Mouse (Mus musculus): ENCODE measurements around the gene Eps8l1. TPM values are rescaled to one million over a fixed set of nuclear protein-coding genes. Genes with fewer than 3 reads are reported as not detected.

The Eps8l1 gene
- 1.7 and 4.5 TPM in 2 replicates for polyA plus RNA-seq (2012; rRNA removed)

GRCm38 (mm10) chr7:4460576-4461434, at the start of gene Eps8l1:
Gene Eps8l1, plus strand, starts transcription at chr7:4460674.

GRCm38 (mm10) chr7:4445216-4445791, 15.2 kb upstream of the Eps8l1 start, which contains the start of gene Rdh13:
Gene Rdh13, minus strand, starts transcription at chr7:4445649.

GRCm38 (mm10) chr7:4501558-4502397, 41.3 kb downstream of the Eps8l1 start, which contains the start of gene Ppp1r12c:
Gene Ppp1r12c, minus strand, starts transcription at chr7:4501680.

GRCm38 (mm10) chr7:4516332-4517050, 56.0 kb downstream of the Eps8l1 start, which contains the start of gene Tnnt1:
Gene Tnnt1, minus strand, starts transcription at chr7:4516382.

GRCm38 (mm10) chr7:4524212-4524922, 63.9 kb downstream of the Eps8l1 start, which contains the start of gene Tnni3:
Gene Tnni3, minus strand, starts transcription at chr7:4524229.

Other genes starting within 250 kb of the Eps8l1 start
- gene Lilra5, start 222.9 kb upstream of the Eps8l1 start, polyA plus RNA-seq (2012; rRNA removed), result not detected in 2 replicates
- gene Ncr1, start 123.0 kb upstream of the Eps8l1 start, polyA plus RNA-seq (2012; rRNA removed), result not detected in 2 replicates
- gene Gp6, start 62.9 kb upstream of the Eps8l1 start, polyA plus RNA-seq (2012; rRNA removed), result 0.22 and 0.39 TPM in 2 replicates
- gene Rdh13, start 15.0 kb upstream of the Eps8l1 start, polyA plus RNA-seq (2012; rRNA removed), result 26.7 and 28.3 TPM in 2 replicates
- 92.1 and 120 TPM in 2 replicates for gene Ppp1r12c, start 41.0 kb downstream of the Eps8l1 start, polyA plus RNA-seq (2012; rRNA removed)
- 19.4 and 82.3 TPM in 2 replicates for gene Tnnt1, start 55.7 kb downstream of the Eps8l1 start, polyA plus RNA-seq (2012; rRNA removed)
- gene Tnni3, start 63.6 kb downstream of the Eps8l1 start, polyA plus RNA-seq (2012; rRNA removed), result 28.7 and 43.3 TPM in 2 replicates
- gene Dnaaf3, start 71.8 kb downstream of the Eps8l1 start, polyA plus RNA-seq (2012; rRNA removed), result 6.1 and 6.7 TPM in 2 replicates
- gene Syt5, start 86.9 kb downstream of the Eps8l1 start, polyA plus RNA-seq (2012; rRNA removed), result 11.1 and 11.5 TPM in 2 replicates
- 0.14 and 0.18 TPM in 2 replicates for gene Ptprh, start 143.4 kb downstream of the Eps8l1 start, polyA plus RNA-seq (2012; rRNA removed)
- gene Tmem86b, start 170.7 kb downstream of the Eps8l1 start, polyA plus RNA-seq (2012; rRNA removed), result 25.3 and 29.9 TPM in 2 replicates
- 80.4 and 91.8 TPM in 2 replicates for gene Ppp6r1, start 198.3 kb downstream of the Eps8l1 start, polyA plus RNA-seq (2012; rRNA removed)
- gene Hspbp1, start 224.4 kb downstream of the Eps8l1 start, polyA plus RNA-seq (2012; rRNA removed), result 57.7 and 58.5 TPM in 2 replicates
- 43.1 and 53.5 TPM in 2 replicates for gene Brsk1, start 229.9 kb downstream of the Eps8l1 start, polyA plus RNA-seq (2012; rRNA removed)

Data from central nervous system, embryonic 11.5 days (tissue).